Mouse (Mus musculus) E14TG2a.4 (cell line): ENCODE measurements at regions not wholly inside any gene's neighbourhood (a gene's known extent, or its start where the extent isn't known, plus 50 kb on each side); places are given as distances from the start of the nearest gene placed in this dataset.

Experiments
- H3K27me3 ChIP-seq: 2 replicates; pipeline ENCODE4 v1.6.1; 2014; ENCODE audit warnings: low read length, control low read depth; ENCODE audit not compliant: insufficient read depth
- H3K36me3 ChIP-seq: 2 replicates; pipeline ENCODE4 v1.6.1; 2014; ENCODE audit warnings: low read length, control low read depth; ENCODE audit not compliant: insufficient read depth
- H3K4me1 ChIP-seq: replicated peaks from 2 replicates; pipeline ENCODE4 v1.6.1; 2014; ENCODE audit warnings: low read depth, low read length, control low read depth
- H3K4me3 ChIP-seq: replicated peaks from 2 replicates; pipeline ENCODE4 v1.5.1; 2014; ENCODE audit warnings: mild to moderate bottlenecking, low read length
- H3K9me3 ChIP-seq: 2 replicates; pipeline ENCODE4 v1.6.1; 2014; ENCODE audit warnings: low read length, control low read depth
- CTCF ChIP-seq: conservative IDR thresholded peaks from 2 replicates; pipeline ENCODE4 v1.5.1; 2014; ENCODE audit warnings: low read length
- NANOG ChIP-seq: IDR thresholded peaks from 2 replicates; pipeline ENCODE4 v1.6.1; 2014; ENCODE audit warnings: borderline replicate concordance, low read length, mixed read lengths
- POU5F1 ChIP-seq: IDR thresholded peaks from 2 replicates; pipeline ENCODE4 v1.6.1; 2014; ENCODE audit warnings: low read length, borderline replicate concordance

GRCm38 (mm10) chr8:26744424-26744823 lies 232.7 kb upstream of the Zfp703 start:
- TF ChIP-seq NANOG (no peak), POU5F1 (no peak)
- H3K27me3 ChIP-seq = no peaks in the 10 kb centered on the region
- no peaks in the 10 kb centered on the region for H3K36me3 ChIP-seq
- H3K9me3 ChIP-seq = no peaks in the 10 kb centered on the region
- H3K4me1 ChIP-seq = no peaks in the 10 kb centered on the region
- no peak overlapping the region for H3K4me3 ChIP-seq

GRCm38 (mm10) chr8:26746811-26747210 lies 230.3 kb upstream of the Zfp703 start:
- Histone ChIP-seq H3K4me1 (no peaks in the 10 kb centered on the region), H3K27me3 (no peaks in the 10 kb centered on the region), H3K36me3 (no peaks in the 10 kb centered on the region), H3K9me3 (no peaks in the 10 kb centered on the region), H3K4me3 (no peak overlapping the region)
- TF ChIP-seq POU5F1 = no peak
- TF ChIP-seq NANOG = no peak
- TF ChIP-seq CTCF = no peak

- Histone ChIP-seq H3K9me3 (no peaks in the 10 kb centered on the region), H3K27me3 (no peaks in the 10 kb centered on the region), H3K36me3 (no peaks in the 10 kb centered on the region), H3K4me1 (no peaks in the 10 kb centered on the region), H3K4me3 (no peak overlapping the region)
- TF ChIP-seq NANOG (no peak), POU5F1 (no peak), CTCF (no peak)
Measured at GRCm38 (mm10) chr8:26747241-26747972, 229.7 kb upstream of the Zfp703 start.

DNA sequence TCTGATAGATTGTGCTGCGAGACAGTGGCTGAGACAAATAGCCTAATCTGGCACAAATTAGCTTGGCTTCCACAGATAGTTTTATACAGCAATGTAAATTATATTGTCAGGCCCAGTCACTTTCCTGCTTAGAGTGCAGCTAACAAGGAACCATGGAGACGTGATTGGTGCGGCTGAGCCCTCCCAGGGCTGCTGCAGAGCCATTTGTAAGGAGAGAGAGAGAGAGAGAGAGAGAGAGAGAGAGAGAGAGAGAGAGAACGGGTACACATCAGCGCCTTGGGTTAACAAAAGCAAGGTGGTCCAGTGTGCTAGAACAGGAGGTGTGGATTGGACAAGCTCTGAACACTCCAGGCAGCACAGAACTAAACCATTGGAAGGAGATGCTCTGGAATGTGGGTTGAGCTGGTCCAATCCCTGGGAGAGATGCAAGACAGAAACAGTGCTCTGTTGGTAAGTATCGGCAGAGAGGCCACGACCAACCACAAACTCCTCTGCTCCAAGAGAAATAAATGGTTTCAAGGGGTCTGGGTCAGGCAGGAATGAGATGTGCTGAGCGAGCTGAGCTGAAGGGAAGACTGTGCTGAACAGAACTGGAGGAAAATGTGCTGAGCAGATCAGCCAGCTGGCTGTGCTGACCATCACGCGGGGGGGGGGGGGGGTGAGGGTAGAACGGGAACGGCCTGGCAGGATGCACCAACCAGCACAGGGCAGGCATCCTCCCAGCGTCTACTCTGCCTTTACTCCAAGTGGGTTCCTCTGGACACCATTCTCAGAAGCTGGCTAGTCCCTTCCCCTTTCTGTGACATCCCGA lies 228.8 kb upstream of the Zfp703 start:
- no peaks in the 10 kb centered on the region for H3K27me3 ChIP-seq
- no peak for TF ChIP-seq NANOG
- TF ChIP-seq POU5F1 = no peak
- no peak for TF ChIP-seq CTCF
- no peaks in the 10 kb centered on the region for H3K36me3 ChIP-seq
- H3K4me1 ChIP-seq = no peaks in the 10 kb centered on the region
- no peak overlapping the region for H3K4me3 ChIP-seq
- H3K9me3 ChIP-seq = no peaks in the 10 kb centered on the region

DNA sequence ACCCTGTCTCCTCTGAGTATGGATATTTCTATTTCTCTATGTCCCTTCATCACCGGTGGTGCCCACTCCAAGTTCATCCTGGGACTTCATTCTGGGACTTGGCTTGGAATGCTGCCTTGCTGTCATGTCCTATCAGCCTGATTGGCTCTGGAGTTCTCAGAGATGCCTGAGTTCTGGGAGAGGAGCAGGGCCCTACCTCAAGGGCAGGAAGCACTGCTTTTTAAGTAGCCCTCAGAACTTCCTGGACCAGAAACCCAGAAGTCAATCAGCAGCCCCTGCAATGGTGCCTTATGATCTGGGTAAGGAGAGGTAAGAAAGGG lies 228.2 kb upstream of the Zfp703 start:
- no peak for TF ChIP-seq CTCF
- TF ChIP-seq NANOG = no peak
- no peak for TF ChIP-seq POU5F1

DNA sequence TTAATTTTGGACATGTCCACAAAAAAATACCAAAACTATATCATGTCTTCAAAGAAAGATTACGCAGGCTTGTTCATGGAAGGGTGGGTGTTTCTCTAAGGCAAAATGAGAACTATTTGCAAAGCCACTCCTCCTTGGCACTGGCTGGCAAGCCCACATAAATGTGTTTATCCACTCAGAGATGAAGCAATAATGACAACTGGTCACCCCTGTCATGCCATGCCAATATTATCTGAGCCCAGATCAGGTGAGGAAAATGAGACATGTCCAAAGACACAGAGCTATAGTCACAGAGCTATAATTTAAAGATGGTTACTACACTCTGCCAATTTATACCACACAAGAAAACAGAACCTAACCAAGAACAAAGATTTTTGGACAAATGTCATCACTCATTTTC lies 227.0 kb upstream of the Zfp703 start:
- Histone ChIP-seq H3K27me3 (0 out of 2 replicates have a peak, but pooled peaks cover 3% of the 10 kb centered on the region), H3K4me3 (no peak overlapping the region), H3K36me3 (no peaks in the 10 kb centered on the region), H3K9me3 (no peaks in the 10 kb centered on the region), H3K4me1 (no peaks in the 10 kb centered on the region)
- no peak for TF ChIP-seq CTCF
- no peak for TF ChIP-seq NANOG
- TF ChIP-seq POU5F1 = no peak

More for the DNA sequence above, 228.2 kb upstream of the Zfp703 start:
- no peaks in the 10 kb centered on the region for H3K36me3 ChIP-seq
- no peak overlapping the region for H3K4me3 ChIP-seq
- H3K27me3 ChIP-seq = 0 out of 2 replicates have a peak, but pooled peaks cover 3% of the 10 kb centered on the region
- H3K9me3 ChIP-seq = no peaks in the 10 kb centered on the region
- H3K4me1 ChIP-seq = no peaks in the 10 kb centered on the region

DNA sequence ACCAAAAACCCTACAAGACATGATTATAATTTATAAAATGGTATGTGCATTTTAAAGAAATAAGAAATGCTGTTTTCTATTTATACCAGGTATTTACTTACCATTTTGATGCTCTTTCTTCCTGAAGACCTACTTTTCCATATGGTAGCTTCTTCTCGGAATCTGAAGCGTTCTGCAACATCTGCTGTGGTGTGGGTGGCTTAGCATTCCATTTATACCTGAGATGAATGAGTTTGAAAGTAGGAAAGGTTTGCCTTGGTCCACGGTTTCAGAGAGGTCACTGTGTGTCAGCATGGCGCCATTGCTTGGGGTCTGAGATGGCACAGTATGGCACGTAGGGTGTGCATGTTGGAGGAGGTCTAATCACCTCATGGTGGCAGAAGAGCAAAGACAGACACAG lies 225.5 kb upstream of the Zfp703 start:
- H3K36me3 ChIP-seq = no peaks in the 10 kb centered on the region
- H3K4me1 ChIP-seq = no peaks in the 10 kb centered on the region
- TF ChIP-seq CTCF (no peak), POU5F1 (no peak), NANOG (no peak)
- H3K4me3 ChIP-seq = no peak overlapping the region
- H3K27me3 ChIP-seq = 0 out of 2 replicates have a peak, but pooled peaks cover 3% of the 10 kb centered on the region
- no peaks in the 10 kb centered on the region for H3K9me3 ChIP-seq

GRCm38 (mm10) chr8:26756452-26756851 lies 220.7 kb upstream of the Zfp703 start:
- 0 out of 2 replicates have a peak, but pooled peaks cover 3% of the 10 kb centered on the region for H3K27me3 ChIP-seq
- no peaks in the 10 kb centered on the region for H3K36me3 ChIP-seq
- H3K4me3 ChIP-seq = no peak overlapping the region
- H3K4me1 ChIP-seq = no peaks in the 10 kb centered on the region
- H3K9me3 ChIP-seq = peaks cover 14% of the 10 kb centered on the region
- no peak for TF ChIP-seq POU5F1
- no peak for TF ChIP-seq CTCF
- no peak for TF ChIP-seq NANOG

GRCm38 (mm10) chr8:26760726-26761125 lies 216.4 kb upstream of the Zfp703 start:
- Histone ChIP-seq H3K36me3 (no peaks in the 10 kb centered on the region), H3K27me3 (no peaks in the 10 kb centered on the region)

More at GRCm38 (mm10) chr8:26760726-26761125, 216.4 kb upstream of the Zfp703 start:
- H3K4me1 ChIP-seq = no peaks in the 10 kb centered on the region
- TF ChIP-seq POU5F1 (no peak), CTCF (no peak), NANOG (no peak)
- H3K9me3 ChIP-seq = peaks cover 21% of the 10 kb centered on the region
- no peak overlapping the region for H3K4me3 ChIP-seq
